ENCODE assay signal across 12 mouse cellular contexts in the genomic region with DNA sequence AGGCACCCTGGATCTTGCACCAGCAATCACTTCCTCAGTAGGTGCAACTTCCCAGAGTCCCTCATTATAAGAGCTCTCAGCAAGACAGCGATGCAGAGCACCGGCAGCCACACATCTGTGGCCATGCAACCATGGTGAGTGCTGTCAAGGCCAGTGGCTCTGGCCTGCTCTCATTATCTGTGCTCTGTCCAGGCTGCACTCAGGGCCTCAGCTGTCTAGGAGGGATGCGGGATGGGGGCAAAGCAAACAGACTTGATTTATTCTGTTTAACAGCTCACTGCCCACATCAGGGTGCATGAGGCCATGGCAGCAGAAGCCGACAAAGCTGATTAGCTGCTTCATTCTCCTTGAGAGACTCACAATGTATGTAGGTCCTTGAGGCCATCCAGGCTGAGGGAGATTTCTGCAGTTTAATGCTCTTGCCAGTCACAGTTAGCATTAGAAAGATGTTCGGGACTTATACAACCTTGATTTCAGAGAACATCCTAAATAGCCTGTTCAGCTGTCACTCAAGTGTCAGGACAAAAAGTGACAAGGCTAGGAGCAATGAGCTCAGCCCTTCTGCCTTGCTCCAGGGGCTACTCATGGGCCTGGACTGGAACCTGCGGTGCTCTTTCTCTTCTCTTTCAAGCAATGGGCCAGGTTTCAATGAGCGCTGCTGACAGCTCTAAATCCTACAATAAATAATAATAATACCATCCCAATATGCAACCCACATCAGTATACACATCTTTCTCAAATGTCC.
A peak's percentile ranks its signal among the peaks of the same experiment; 100 is the strongest.
DNase-seq lines count a peak whose midpoint lies in the region; ATAC-seq and TF ChIP-seq lines count a peak whose summit lies in the region.
"Had no signal": no experiment of that assay in that cellular context is flagged by ENCODE, and none has a peak within 500 bp of the region (broad histone marks: within the 10 kb centered on the region; RNA-seq: fewer than 3 reads in every experiment).

No protein-coding gene starts in this region.

- no peak overlapping the region for H3K9ac ChIP-seq in forebrain, embryonic 11.5 days (ENCODE audit: low read length)
- H3K9ac ChIP-seq in forebrain, postnatal 0 days: no peak overlapping the region
- no peak overlapping the region for H3K9ac ChIP-seq in embryonic facial prominence, embryonic 12.5 days
- H3K9ac ChIP-seq in hindbrain, embryonic 16.5 days (ENCODE audit: low read depth, low read length): no peak overlapping the region; the same call in 1 of the 2 replicates
- H3K9ac ChIP-seq in neural tube, embryonic 13.5 days: no peak overlapping the region
- H3K9ac ChIP-seq: embryonic facial prominence, embryonic 15.5 days; heart, embryonic 15.5 days; lung, embryonic 14.5 days had no signal

- peaks cover 8% of the 10 kb centered on the region; the same call in 1 of the 2 replicates for H3K4me1 ChIP-seq in forebrain, embryonic 11.5 days (replicated peaks; ENCODE audit: control insufficient read depth, insufficient read depth, low read length)
- no peaks in the 10 kb centered on the region for H3K4me1 ChIP-seq in forebrain, postnatal 0 days (ENCODE audit: insufficient read depth)
- H3K4me1 ChIP-seq in embryonic facial prominence, embryonic 12.5 days: no peaks in the 10 kb centered on the region
- peaks cover 2% of the 10 kb centered on the region for H3K4me1 ChIP-seq in hindbrain, embryonic 16.5 days (ENCODE audit: control insufficient read depth, insufficient read depth, low read depth, low read length)
- peaks cover 17% of the 10 kb centered on the region for H3K4me1 ChIP-seq in neural tube, embryonic 13.5 days (replicated peaks)
- H3K4me1 ChIP-seq: embryonic facial prominence, embryonic 15.5 days had no signal

- H3K27me3 ChIP-seq in forebrain, embryonic 11.5 days (ENCODE audit: control insufficient read depth, insufficient read depth, low read length): no peaks in the 10 kb centered on the region
- no peaks in the 10 kb centered on the region for H3K27me3 ChIP-seq in forebrain, postnatal 0 days (ENCODE audit: insufficient read depth, low read length)
- no peaks in the 10 kb centered on the region for H3K27me3 ChIP-seq in embryonic facial prominence, embryonic 12.5 days
- no peaks in the 10 kb centered on the region for H3K27me3 ChIP-seq in hindbrain, embryonic 16.5 days (replicated peaks; ENCODE audit: control insufficient read depth, insufficient read depth, low read length)
- H3K27me3 ChIP-seq in neural tube, embryonic 13.5 days: no peaks in the 10 kb centered on the region
- H3K27me3 ChIP-seq: embryonic facial prominence, embryonic 15.5 days; heart, embryonic 15.5 days had no signal

- no peaks in the 10 kb centered on the region for H3K9me3 ChIP-seq in forebrain, embryonic 11.5 days (ENCODE audit: control insufficient read depth, low read length)
- H3K9me3 ChIP-seq in forebrain, postnatal 0 days (ENCODE audit: low read length): no peaks in the 10 kb centered on the region
- no peaks in the 10 kb centered on the region for H3K9me3 ChIP-seq in embryonic facial prominence, embryonic 12.5 days
- no peaks in the 10 kb centered on the region for H3K9me3 ChIP-seq in hindbrain, embryonic 16.5 days (ENCODE audit: control insufficient read depth, low read length)
- no peaks in the 10 kb centered on the region for H3K9me3 ChIP-seq in neural tube, embryonic 13.5 days
- H3K9me3 ChIP-seq: embryonic facial prominence, embryonic 15.5 days; heart, embryonic 15.5 days had no signal

- peak; percentile 83 for ATAC-seq in forebrain, embryonic 11.5 days (replicated peaks; ENCODE audit: low FRiP score)
- ATAC-seq in forebrain, postnatal 0 days: no peak; the same call in 1 of the 2 replicates
- peak; percentile 41; the same call in 1 of the 2 replicates for ATAC-seq in embryonic facial prominence, embryonic 12.5 days (ENCODE audit: insufficient number of reproducible peaks, insufficient read depth, low FRiP score, low TSS enrichment)
- peak; percentile 73 for ATAC-seq in hindbrain, embryonic 16.5 days
- peak; percentile 59 for ATAC-seq in neural tube, embryonic 13.5 days (ENCODE audit: low read depth)

- peak; percentile 59 for DNase-seq in forebrain, embryonic 11.5 days (ENCODE audit: low spot score)
- no peak for DNase-seq in forebrain, postnatal 0 days
- no peak for DNase-seq in left cerebral cortex, postnatal 25 days (ENCODE audit: low spot score in 2 of 2)
- DNase-seq in left cerebral cortex, adult 9 months (ENCODE audit: low spot score in 2 of 2): no peak
- no peak for DNase-seq in layer of hippocampus, adult 9-10 months (ENCODE audit: low spot score)
- DNase-seq: kidney, adult 9 months; lung, embryonic 14.5 days had no signal

- no peak overlapping the region for H3K4me3 ChIP-seq in forebrain, embryonic 11.5 days (ENCODE audit: low read depth, low read length)
- H3K4me3 ChIP-seq in forebrain, postnatal 0 days (ENCODE audit: low read depth, low read length): no peak overlapping the region
- H3K4me3 ChIP-seq in embryonic facial prominence, embryonic 12.5 days: no peak overlapping the region
- no peak overlapping the region for H3K4me3 ChIP-seq in hindbrain, embryonic 16.5 days (ENCODE audit: low read length)
- H3K4me3 ChIP-seq in neural tube, embryonic 13.5 days: no peak overlapping the region
- H3K4me3 ChIP-seq: embryonic facial prominence, embryonic 15.5 days; heart, embryonic 15.5 days had no signal

- H3K36me3 ChIP-seq in forebrain, embryonic 11.5 days (ENCODE audit: control insufficient read depth, insufficient read depth, low read length): no peaks in the 10 kb centered on the region
- H3K36me3 ChIP-seq in forebrain, postnatal 0 days (ENCODE audit: insufficient read depth): no peaks in the 10 kb centered on the region
- H3K36me3 ChIP-seq in embryonic facial prominence, embryonic 12.5 days: no peaks in the 10 kb centered on the region
- H3K36me3 ChIP-seq in hindbrain, embryonic 16.5 days (ENCODE audit: control insufficient read depth, insufficient read depth, low read length): no peaks in the 10 kb centered on the region
- H3K36me3 ChIP-seq in neural tube, embryonic 13.5 days: no peaks in the 10 kb centered on the region
- H3K36me3 ChIP-seq: embryonic facial prominence, embryonic 15.5 days; heart, embryonic 15.5 days had no signal

- no peak for TF ChIP-seq CTCF in forebrain, postnatal 0 days (IDR thresholded peaks at IDR 0.05; ENCODE audit: low read depth)

- peak overlapping the region; percentile 65 for H3K27ac ChIP-seq in forebrain, embryonic 11.5 days (ENCODE audit: low read depth, low read length)
- no peak overlapping the region for H3K27ac ChIP-seq in forebrain, postnatal 0 days (ENCODE audit: low read depth, low read length)
- H3K27ac ChIP-seq in embryonic facial prominence, embryonic 12.5 days: no peak overlapping the region
- H3K27ac ChIP-seq in hindbrain, embryonic 16.5 days (ENCODE audit: low read depth, low read length): peak overlapping the region; percentile 46
- H3K27ac ChIP-seq in neural tube, embryonic 13.5 days (replicated peaks): peak overlapping the region; percentile 52; the same call in 1 of the 2 replicates
- H3K27ac ChIP-seq: embryonic facial prominence, embryonic 15.5 days; heart, embryonic 15.5 days had no signal

- intact Hi-C loops in left cerebral cortex, postnatal 25 days (cut with DNase I): no loop called here

- no peak overlapping the region for H3K4me2 ChIP-seq in forebrain, embryonic 11.5 days (ENCODE audit: low read depth, low read length, severe bottlenecking)
- H3K4me2 ChIP-seq in forebrain, postnatal 0 days (ENCODE audit: low read depth): no peak overlapping the region
- no peak overlapping the region for H3K4me2 ChIP-seq in embryonic facial prominence, embryonic 12.5 days (replicated peaks)
- H3K4me2 ChIP-seq in hindbrain, embryonic 16.5 days (ENCODE audit: low read length): no peak overlapping the region
- H3K4me2 ChIP-seq in neural tube, embryonic 13.5 days: no peak overlapping the region
- H3K4me2 ChIP-seq: embryonic facial prominence, embryonic 15.5 days; heart, embryonic 15.5 days; lung, embryonic 14.5 days had no signal

- 41% methylated on average over 7 of the region's 7 CpGs for WGBS in forebrain, embryonic 11.5 days
- WGBS in forebrain, postnatal 0 days: 34% methylated on average over 7 of the region's 7 CpGs
- 79% methylated on average over 7 of the region's 7 CpGs for WGBS in embryonic facial prominence, embryonic 12.5 days
- WGBS in hindbrain, embryonic 16.5 days: 36% methylated on average over 7 of the region's 7 CpGs
- 32% methylated on average over 7 of the region's 7 CpGs for WGBS in neural tube, embryonic 13.5 days

Comparison
In these comparisons a context has a peak if more than half of its experiments do, and no peak if none do; other contexts are left out.
1. H3K27ac ChIP-seq: peak in forebrain, embryonic 11.5 days (single experiment), hindbrain, embryonic 16.5 days (single experiment) and neural tube, embryonic 13.5 days (single experiment); none in forebrain, postnatal 0 days (single experiment) and embryonic facial prominence, embryonic 12.5 days (single experiment).